Mouse (Mus musculus) cerebellum, postnatal 36 days (tissue): ENCODE measurements around the gene Krt17.
A peak's percentile ranks its signal among the peaks of the same experiment; 100 is the strongest.
"Not testable (repeated sequence)": the region's sequence is repeated elsewhere in the genome, so short reads cannot be mapped to it uniquely, and the experiment has no call there.

Experiments used
- DNase-seq, 2 experiments: peaks; one replicate each; pipeline ENCODE4 v3.0.0; 2021 to 2022; ENCODE audit warnings: mixed read lengths in 2 of 2

Krt17 gene

GRCm38 (mm10) chr11:100260514-100261234 lies at the start of gene Krt17:
Gene Krt17 (minus strand): TSS chr11:100261029.
- DNase-seq, result no peak

- not testable (repeated sequence) for DNase-seq
Measured at GRCm38 (mm10) chr11:100308672-100309071, 47.8 kb upstream of the Krt17 start.

GRCm38 (mm10) chr11:100307900-100308299 lies 47.1 kb upstream of the Krt17 start:
- no peak for DNase-seq

DNA sequence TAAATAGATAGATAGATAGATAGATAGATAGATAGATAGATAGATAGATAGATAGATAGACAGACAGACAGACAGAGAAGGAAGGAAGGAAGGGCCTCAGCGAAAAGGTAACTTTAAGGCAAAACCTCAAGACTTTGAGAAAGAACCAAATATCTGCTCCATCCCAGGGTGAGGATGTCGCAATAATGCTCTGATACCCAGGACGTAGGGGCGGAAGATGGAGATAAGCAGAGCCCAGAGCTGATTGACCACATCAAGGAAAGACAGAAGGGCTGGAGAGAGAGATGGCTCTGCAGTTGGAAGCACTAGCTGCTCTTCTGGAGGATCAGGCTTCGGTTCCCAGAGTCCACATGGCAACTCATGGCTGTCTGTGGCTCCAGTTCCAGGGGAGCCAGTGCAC lies 40.5 kb upstream of the Krt17 start:
- no peak for DNase-seq

- peak; percentile 74 to 77 for DNase-seq
Measured at GRCm38 (mm10) chr11:100300293-100300692, 39.5 kb upstream of the Krt17 start.

DNA sequence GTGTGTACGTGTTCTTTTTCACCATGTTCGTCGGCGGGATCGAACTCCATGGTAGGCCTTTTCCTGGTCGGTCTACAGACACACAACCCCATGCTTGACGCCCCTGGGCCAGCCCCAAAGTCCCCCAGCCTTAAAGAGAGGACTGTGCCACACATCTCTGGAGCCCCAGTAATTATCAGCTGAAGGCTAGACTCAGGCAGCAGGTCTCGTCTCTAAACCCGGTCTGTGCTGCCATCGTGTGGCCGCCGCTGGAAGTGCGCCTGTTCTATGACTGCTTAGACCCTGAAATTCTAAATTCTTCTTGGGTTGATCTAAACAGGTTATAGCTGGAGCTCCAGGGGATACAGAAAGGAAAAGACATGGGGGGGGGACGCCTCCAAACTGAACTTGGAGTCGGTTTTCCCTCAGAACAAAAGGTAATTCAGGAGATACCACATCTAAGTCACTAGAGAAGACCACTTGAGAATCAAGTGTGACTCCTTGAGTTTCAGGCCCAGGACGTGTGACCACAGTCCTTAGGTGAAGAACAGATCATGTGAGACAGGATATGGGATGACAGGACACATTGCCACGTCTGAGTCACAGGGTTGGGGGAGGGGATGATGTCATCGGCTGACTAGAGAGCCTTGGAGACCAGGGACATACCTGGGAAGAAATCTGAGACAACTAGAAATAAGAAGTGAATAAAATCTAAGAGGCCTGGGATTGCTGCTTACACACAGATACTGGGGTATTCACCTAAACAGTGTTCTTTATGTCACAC lies 37.6 kb upstream of the Krt17 start:
- peak; percentile 84 to 89 for DNase-seq

DNA sequence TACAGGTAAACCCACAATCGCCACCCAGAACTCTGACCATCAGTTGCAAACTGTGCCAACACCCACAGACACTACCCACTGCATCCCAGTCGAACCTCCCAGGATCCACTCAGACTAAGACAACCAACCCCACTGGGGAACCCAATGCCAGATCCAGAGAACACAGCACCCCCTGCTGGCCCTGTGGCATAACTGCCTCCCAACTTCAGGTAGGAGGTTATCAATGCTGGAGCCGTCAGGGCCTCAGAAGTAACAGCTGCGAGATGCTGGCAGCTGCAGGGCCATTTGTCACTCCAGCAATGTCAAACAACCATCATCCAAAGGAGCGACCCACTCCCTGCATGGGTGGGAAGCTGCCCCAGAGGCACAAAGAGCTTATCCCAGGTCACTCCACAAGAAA lies 37.0 kb upstream of the Krt17 start:
- DNase-seq, result peak in 1 of 2 experiments; percentile 5

GRCm38 (mm10) chr11:100295308-100295707 lies 34.5 kb upstream of the Krt17 start:
- DNase-seq, result peak; percentile 78 to 82

- DNase-seq, result no peak
Measured at GRCm38 (mm10) chr11:100292884-100293283, 32.1 kb upstream of the Krt17 start.

DNA sequence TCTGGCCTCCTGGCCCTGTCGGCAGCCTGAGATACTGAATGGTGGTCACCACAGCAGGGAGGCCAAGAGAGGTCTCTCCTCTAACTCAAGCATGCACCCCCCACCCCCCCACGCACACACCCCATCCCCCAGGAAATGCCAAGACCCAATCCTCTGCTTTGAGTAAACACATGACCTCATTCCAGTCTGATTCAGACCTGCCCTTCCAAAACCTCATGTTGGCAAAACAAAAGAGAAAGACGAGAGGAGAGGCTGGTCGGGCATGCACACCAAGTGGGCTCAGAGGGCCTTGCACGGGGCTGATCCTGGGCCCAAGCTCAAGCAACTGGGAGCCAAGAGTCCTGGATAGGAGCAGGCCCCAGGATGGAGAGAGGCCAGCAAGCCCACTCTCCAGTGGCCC lies 29.4 kb upstream of the Krt17 start:
- no peak for DNase-seq

DNA sequence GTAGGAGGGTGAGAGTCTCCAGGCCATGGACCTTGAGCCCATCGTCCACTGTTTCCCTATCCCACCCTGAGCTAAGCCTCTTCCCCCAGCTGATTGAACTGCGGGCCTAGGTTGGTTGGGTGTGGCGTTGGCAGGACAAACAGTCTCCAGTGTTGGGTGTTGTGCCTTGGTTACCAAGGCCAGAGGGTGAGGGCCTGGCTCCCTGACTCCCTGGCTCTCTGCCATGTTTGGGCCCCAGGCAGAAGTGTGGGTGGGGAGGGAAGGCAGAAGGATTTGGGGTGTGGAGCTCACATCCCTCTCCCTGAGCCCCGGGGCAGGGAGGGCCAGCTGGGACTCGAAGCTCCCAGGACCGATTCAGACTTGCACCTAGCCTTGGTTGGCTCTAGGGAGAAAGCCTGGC lies 28.1 kb upstream of the Krt17 start:
- DNase-seq, result no peak

- DNase-seq, result no peak
Measured at GRCm38 (mm10) chr11:100287024-100287423, 26.2 kb upstream of the Krt17 start.

DNA sequence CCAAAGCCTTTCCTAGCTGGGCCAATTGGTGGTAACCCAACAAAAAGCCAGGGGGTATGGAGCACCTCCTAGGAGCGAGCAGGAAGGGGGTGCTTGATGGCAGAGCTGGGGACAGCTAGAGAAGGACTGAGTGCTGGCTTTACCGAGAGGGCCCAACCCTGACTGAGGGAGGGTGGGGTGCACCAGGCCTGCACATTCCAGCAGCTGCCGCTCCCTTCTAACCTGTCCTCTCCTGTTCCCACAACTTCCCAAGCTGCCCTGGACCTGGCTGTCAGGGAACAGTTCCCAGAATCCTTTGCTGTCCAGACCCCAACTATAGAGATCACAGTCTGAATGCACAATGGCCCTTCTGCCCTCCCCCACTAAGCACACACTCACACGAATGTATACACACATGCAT lies 24.2 kb upstream of the Krt17 start:
- no peak for DNase-seq

GRCm38 (mm10) chr11:100282549-100282948 lies 21.7 kb upstream of the Krt17 start:
- peak; percentile 74 for DNase-seq

GRCm38 (mm10) chr11:100281596-100282544 lies 21.0 kb upstream of the Krt17 start:
- peak; percentile 77 to 89 for DNase-seq

DNA sequence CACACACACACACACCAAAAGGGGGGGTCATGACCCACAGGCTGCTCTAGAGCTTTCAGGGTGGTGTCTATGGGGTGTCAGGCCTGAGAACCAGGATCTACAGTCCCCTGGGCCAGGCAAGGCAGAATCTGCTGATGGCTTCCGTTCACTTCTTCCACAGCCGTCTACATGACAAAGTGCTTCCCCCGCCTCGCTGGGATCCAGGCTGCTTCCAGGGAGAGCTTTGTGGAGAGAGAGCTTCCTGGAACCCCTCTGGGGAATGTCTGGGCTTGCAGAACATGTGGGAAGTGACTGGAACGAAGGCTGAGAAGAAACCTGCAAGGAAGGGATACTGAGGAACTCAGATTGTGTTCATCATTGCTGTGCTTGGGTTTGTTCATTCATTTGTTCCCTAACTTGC lies 17.9 kb upstream of the Krt17 start:
- no peak for DNase-seq

DNA sequence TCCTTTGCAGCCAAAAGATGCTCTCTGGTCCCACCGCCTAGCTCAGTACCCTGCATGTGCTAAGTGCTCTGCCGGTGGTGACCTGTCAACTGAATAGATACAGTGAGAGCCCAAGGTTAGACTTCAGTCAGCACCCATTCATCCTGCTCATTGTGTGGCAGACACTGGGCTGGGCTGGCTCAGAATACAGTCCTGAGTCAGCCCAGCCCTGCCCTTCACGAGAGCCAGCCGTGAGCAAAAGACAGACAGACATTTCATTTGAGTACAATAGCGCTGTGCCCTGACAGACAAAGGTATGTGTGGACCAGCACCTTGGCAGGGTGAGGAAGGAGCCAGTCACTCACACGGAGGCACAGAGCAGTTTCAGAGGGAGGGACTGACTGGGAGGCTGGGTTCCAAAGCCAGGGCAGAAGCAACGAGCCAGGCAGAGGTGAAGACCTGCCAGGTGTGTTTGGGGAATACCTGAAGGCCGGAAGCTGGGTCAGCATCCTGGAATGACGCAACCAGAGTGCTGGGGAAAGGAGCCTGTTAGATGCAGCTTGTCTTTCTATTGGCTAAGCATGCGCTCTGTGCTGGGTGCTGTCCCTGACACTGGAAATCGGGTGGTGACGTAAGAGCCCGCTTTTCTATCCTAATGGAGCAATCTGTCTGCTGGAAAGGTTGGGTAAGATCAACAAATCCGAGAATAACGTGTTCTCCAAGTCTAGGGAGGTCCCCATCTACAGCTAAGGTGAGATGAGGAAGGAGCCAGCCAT lies 17.1 kb upstream of the Krt17 start:
- DNase-seq, result no peak

DNA sequence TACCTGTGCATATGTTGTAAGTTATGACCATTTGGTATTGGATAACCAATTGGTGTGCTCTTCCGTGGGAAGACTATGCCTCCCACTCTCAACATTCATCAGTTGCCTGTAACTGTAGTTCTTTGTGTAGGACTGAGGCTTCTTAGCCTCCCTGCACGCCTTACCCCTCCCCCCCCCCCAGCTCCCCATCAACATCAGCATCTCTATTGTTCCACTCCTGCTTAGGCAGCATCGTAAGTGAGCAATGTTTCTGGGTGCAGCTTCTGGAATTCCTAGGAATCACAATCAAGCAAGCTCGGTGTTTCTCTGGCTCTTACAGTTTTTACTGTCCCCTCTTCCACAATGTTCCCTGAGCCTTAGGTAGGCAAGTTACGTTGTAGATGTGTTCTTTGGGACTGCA lies 14.6 kb upstream of the Krt17 start:
- DNase-seq, result no peak

DNA sequence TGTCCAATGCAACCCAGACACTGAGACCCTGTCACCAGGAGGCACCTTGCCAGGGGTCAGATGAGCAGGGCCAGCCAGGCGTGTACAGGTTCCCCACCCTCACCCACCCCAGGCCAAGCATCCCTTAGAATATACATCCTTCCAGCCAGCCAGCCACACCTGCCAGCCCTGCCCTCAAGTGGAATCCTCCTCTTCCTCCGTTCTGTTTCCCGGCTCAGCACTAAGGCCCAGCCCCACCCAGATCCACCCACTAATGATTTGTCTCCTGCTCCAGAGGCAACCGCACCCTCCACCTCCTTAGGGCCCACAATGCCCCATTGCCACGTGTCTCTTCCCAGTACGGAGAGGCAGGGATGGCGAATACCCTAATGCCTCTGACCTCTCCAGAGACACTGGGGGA lies 13.9 kb upstream of the Krt17 start:
- no peak for DNase-seq

DNA sequence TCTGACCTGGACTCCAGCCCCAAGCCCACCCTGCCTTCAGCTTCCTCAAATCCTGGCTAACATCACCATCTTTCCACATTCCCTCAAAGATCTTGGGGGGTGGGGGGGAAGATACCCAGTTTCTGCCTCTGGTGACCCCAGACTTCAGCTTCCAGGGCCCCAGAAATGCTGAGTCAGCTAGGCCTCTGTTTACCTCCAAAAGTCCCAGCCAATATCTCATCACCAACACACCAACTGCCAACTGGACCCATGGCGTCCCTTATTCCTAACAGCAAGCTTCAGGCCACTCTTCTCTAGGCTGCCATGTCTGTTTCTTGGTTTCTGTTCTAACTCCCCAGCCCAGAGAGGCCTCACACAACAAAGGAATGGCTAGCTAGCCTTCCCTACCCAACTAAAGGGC lies 11.0 kb upstream of the Krt17 start:
- no peak for DNase-seq

- DNase-seq, result no peak
Measured at GRCm38 (mm10) chr11:100269821-100270332, 9.0 kb upstream of the Krt17 start, which contains the start of gene Krt42. Gene Krt42 (minus strand): TSS chr11:100269871.
